Mouse (Mus musculus): ENCODE results near the gene Ahrr.

DNA sequence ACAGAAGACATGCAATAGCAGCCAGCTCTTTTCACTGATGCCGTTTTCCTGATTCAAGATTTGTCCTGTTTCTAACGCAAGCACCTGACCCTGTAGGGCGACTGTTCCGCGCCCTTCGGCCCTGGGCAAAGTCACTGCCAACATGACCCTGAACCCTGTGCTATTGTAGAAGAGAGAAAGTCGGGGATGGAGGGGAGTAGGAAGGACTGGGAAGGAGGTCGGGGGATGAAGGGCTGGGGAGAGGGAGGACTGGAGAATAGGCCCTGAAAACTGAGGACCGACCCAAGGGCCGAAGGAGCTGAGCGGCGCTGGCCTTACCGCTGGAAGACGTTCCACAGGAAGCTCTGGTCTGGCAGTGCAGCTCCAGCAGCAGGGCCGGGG, 24.6 kb upstream of the Ahrr start:
- no peak for TF ChIP-seq CTCF (IDR thresholded peaks at IDR 0.05; ENCODE audit: extremely low read depth, insufficient read depth, low read length)
- no peak for TF ChIP-seq POLR2A (IDR thresholded peaks at IDR 0.05; ENCODE audit: extremely low read depth, insufficient read depth, low read length)

Data from cortical plate, adult 2 months (tissue).